Mouse (Mus musculus): ENCODE measurements around the gene Prss54. TPM values are rescaled to one million over a fixed set of nuclear protein-coding genes. Genes with fewer than 3 reads are reported as not detected.

Gene Prss54
- polyA plus RNA-seq, 1 experiment: 0.79 TPM

GRCm38 (mm10) chr8:95539487-95539886 lies 36.7 kb downstream of the Prss54 start:
- TF ChIP-seq GATA1 (IDR thresholded peaks at IDR 0.05; ENCODE audit: borderline replicate concordance, low read length) (no peak), FLI1 (IDR thresholded peaks at IDR 0.05; ENCODE audit: low read length) (no peak)
- Histone ChIP-seq H3K9me3 (peaks cover 21% of the 10 kb centered on the region), H3K4me1 (no peaks in the 10 kb centered on the region), H3K27me3 (replicated peaks) (peaks cover 10% of the 10 kb centered on the region), H3K4me3 (replicated peaks) (no peak overlapping the region), H3K36me3 (replicated peaks; ENCODE audit: low read length) (no peaks in the 10 kb centered on the region)

GRCm38 (mm10) chr8:95533584-95534387 lies 42.4 kb downstream of the Prss54 start, which contains the start of gene Ccdc113:
TSS of gene Ccdc113 (plus strand) at chr8:95534085.
- Histone ChIP-seq H3K36me3 (replicated peaks; ENCODE audit: low read length) (no peaks in the 10 kb centered on the region), H3K4me3 (replicated peaks) (peak within 1 kb of the TSS; percentile 83), H3K9me3 (peaks cover 6% of the 10 kb centered on the region), H3K27me3 (replicated peaks) (peaks cover 21% of the 10 kb centered on the region), H3K4me1 (peaks cover 8% of the 10 kb centered on the region)
- no peak for TF ChIP-seq FLI1 (IDR thresholded peaks at IDR 0.05; ENCODE audit: low read length)
- TF ChIP-seq GATA1 (IDR thresholded peaks at IDR 0.05; ENCODE audit: borderline replicate concordance, low read length): no peak

DNA sequence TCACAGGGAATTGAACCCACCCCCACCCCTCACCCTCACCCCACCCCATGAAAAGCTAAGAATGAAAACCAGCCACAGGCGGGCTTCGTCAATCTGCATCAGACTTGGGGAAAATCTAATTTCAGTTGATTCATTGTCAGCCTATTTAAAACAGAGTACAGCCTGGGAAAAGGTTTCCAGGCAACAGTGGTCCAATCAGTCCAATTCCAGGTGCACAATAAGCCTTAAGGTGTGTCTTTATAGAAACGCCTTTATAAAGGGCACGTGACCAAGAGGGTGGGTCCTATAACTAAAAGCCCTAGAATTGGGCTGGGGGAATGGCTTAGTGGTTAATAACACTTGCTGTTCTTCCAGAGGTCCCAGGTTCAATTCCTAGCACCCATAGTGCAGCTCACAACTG lies 43.9 kb downstream of the Prss54 start:
- TF ChIP-seq FLI1 (IDR thresholded peaks at IDR 0.05; ENCODE audit: low read length) (no peak), GATA1 (IDR thresholded peaks at IDR 0.05; ENCODE audit: borderline replicate concordance, low read length) (no peak)
- Histone ChIP-seq H3K4me1 (peaks cover 8% of the 10 kb centered on the region), H3K4me3 (replicated peaks) (no peak overlapping the region), H3K27me3 (replicated peaks) (peaks cover 23% of the 10 kb centered on the region), H3K9me3 (peaks cover 6% of the 10 kb centered on the region), H3K36me3 (replicated peaks; ENCODE audit: low read length) (no peaks in the 10 kb centered on the region)

DNA sequence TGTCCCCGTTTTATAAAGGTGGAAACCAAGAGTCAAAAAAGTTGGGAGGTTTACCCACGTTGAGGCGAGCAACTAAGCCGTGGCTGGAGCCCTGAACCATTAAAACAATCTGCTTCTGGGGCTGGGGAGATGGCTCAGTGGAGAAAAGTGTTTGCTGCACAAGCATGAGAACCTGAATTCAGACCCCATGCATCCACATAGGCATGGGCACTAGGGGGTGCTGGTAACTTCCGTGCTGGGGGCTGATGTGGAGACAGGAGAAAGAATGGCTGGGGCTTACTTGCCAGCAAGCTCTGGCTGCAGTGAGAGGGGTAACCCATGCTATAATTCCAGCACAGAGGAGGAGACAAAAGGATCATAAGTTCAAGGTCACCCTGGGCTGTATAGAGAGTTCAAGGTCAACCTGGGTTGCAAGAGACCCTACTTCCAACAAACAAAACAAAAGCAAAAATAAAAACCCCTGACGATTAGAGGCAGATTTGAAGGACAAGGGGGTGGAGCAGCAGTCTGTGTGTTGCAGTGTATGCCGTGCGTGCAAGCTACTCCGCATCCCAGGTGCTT lies 47.3 kb downstream of the Prss54 start:
- Histone ChIP-seq H3K9me3 (no peaks in the 10 kb centered on the region), H3K4me1 (peaks cover 3% of the 10 kb centered on the region), H3K4me3 (replicated peaks) (no peak overlapping the region), H3K36me3 (replicated peaks; ENCODE audit: low read length) (no peaks in the 10 kb centered on the region), H3K27me3 (replicated peaks) (peaks cover 26% of the 10 kb centered on the region)
- TF ChIP-seq GATA1 (IDR thresholded peaks at IDR 0.05; ENCODE audit: borderline replicate concordance, low read length): no peak
- no peak for TF ChIP-seq FLI1 (IDR thresholded peaks at IDR 0.05; ENCODE audit: low read length)

GRCm38 (mm10) chr8:95528194-95528593 lies 47.9 kb downstream of the Prss54 start:
- no peaks in the 10 kb centered on the region for H3K4me1 ChIP-seq
- H3K4me3 ChIP-seq (replicated peaks): no peak overlapping the region
- no peak for TF ChIP-seq FLI1 (IDR thresholded peaks at IDR 0.05; ENCODE audit: low read length)
- no peak for TF ChIP-seq GATA1 (IDR thresholded peaks at IDR 0.05; ENCODE audit: borderline replicate concordance, low read length)
- H3K36me3 ChIP-seq (replicated peaks; ENCODE audit: low read length): no peaks in the 10 kb centered on the region
- no peaks in the 10 kb centered on the region for H3K9me3 ChIP-seq
- peaks cover 24% of the 10 kb centered on the region for H3K27me3 ChIP-seq (replicated peaks)

GRCm38 (mm10) chr8:95523991-95524390 lies 52.1 kb downstream of the Prss54 start:
- Histone ChIP-seq H3K27me3 (replicated peaks) (peaks cover 18% of the 10 kb centered on the region), H3K36me3 (replicated peaks; ENCODE audit: low read length) (no peaks in the 10 kb centered on the region), H3K4me1 (no peaks in the 10 kb centered on the region), H3K4me3 (replicated peaks) (no peak overlapping the region), H3K9me3 (no peaks in the 10 kb centered on the region)
- no peak for TF ChIP-seq GATA1 (IDR thresholded peaks at IDR 0.05; ENCODE audit: borderline replicate concordance, low read length)
- no peak for TF ChIP-seq FLI1 (IDR thresholded peaks at IDR 0.05; ENCODE audit: low read length)

- peaks cover 2% of the 10 kb centered on the region for H3K27me3 ChIP-seq (replicated peaks)
- TF ChIP-seq GATA1 (IDR thresholded peaks at IDR 0.05; ENCODE audit: borderline replicate concordance, low read length) (no peak), FLI1 (IDR thresholded peaks at IDR 0.05; ENCODE audit: low read length) (no peak)
- no peak overlapping the region for H3K4me3 ChIP-seq (replicated peaks)
- no peaks in the 10 kb centered on the region for H3K9me3 ChIP-seq
- no peaks in the 10 kb centered on the region for H3K4me1 ChIP-seq
- H3K36me3 ChIP-seq (replicated peaks; ENCODE audit: low read length): no peaks in the 10 kb centered on the region
These were observed 59.2 kb downstream of the Prss54 start for GRCm38 (mm10) chr8:95516928-95517327.

GRCm38 (mm10) chr8:95513219-95513618 lies 62.9 kb downstream of the Prss54 start:
- no peaks in the 10 kb centered on the region for H3K9me3 ChIP-seq
- TF ChIP-seq FLI1 (IDR thresholded peaks at IDR 0.05; ENCODE audit: low read length) (no peak), GATA1 (IDR thresholded peaks at IDR 0.05; ENCODE audit: borderline replicate concordance, low read length) (no peak)

DNA sequence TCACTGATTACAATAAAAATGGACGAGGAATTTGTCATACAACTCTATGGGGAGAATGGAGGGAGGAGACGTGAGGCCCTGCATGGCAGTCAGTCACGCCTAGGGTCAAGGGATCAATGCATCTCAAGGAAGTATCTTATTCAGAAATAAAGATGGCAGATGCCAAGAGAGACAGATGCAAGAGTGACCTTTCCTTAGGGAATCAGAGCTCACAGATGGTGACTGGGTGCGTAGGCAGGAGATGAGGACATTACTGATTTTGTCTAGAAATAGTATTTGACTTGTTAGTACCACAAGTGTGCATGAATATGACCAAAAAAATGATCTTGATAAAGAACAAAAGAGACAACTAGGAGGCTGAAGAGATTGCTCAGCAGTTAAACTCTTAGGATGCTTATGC lies 63.9 kb downstream of the Prss54 start:
- H3K36me3 ChIP-seq (replicated peaks; ENCODE audit: low read length): no peaks in the 10 kb centered on the region
- no peak overlapping the region for H3K4me3 ChIP-seq (replicated peaks)
- H3K4me1 ChIP-seq: no peaks in the 10 kb centered on the region
- peaks cover 9% of the 10 kb centered on the region for H3K27me3 ChIP-seq (replicated peaks)
- TF ChIP-seq FLI1 (IDR thresholded peaks at IDR 0.05; ENCODE audit: low read length): no peak
- TF ChIP-seq GATA1 (IDR thresholded peaks at IDR 0.05; ENCODE audit: borderline replicate concordance, low read length): no peak
- H3K9me3 ChIP-seq: no peaks in the 10 kb centered on the region

More at GRCm38 (mm10) chr8:95513219-95513618, 62.9 kb downstream of the Prss54 start:
- H3K4me3 ChIP-seq (replicated peaks): no peak overlapping the region
- H3K4me1 ChIP-seq: no peaks in the 10 kb centered on the region
- no peaks in the 10 kb centered on the region for H3K36me3 ChIP-seq (replicated peaks; ENCODE audit: low read length)
- H3K27me3 ChIP-seq (replicated peaks): peaks cover 9% of the 10 kb centered on the region

Other genes with a start within 250 kb of the Prss54 start
- gene Zfp319, start 244.4 kb downstream of the Prss54 start, polyA plus RNA-seq (2012; ENCODE audit: insufficient read depth, low replicate concordance): 4.3 and 8.2 TPM in 2 replicates
- 14.1 and 29.0 TPM in 2 replicates for gene Usb1, start 244.1 kb downstream of the Prss54 start, polyA plus RNA-seq (2012; ENCODE audit: insufficient read depth, low replicate concordance)
- gene Mmp15, start 224.1 kb downstream of the Prss54 start, polyA plus RNA-seq (2012; ENCODE audit: insufficient read depth, low replicate concordance): 0.27 TPM in 1 of 2 replicates, not detected in the other
- gene Cfap20, start 141.5 kb downstream of the Prss54 start, polyA plus RNA-seq (2012; ENCODE audit: insufficient read depth, low replicate concordance): 12.7 and 20.4 TPM in 2 replicates
- 6.6 and 7.8 TPM in 2 replicates for gene Csnk2a2, start 86.3 kb downstream of the Prss54 start, polyA plus RNA-seq (2012; ENCODE audit: insufficient read depth, low replicate concordance)
- gene Ccdc113, start 42.3 kb downstream of the Prss54 start, polyA plus RNA-seq (2012; ENCODE audit: insufficient read depth, low replicate concordance): not detected in 2 replicates
- gene Gins3, start 57.1 kb upstream of the Prss54 start, polyA plus RNA-seq (2012; ENCODE audit: insufficient read depth, low replicate concordance): 0.44 and 4.1 TPM in 2 replicates
- 30.6 and 36.1 TPM in 2 replicates for gene Ndrg4, start 100.6 kb upstream of the Prss54 start, polyA plus RNA-seq (2012; ENCODE audit: insufficient read depth, low replicate concordance)
- 2.0 and 3.7 TPM in 2 replicates for gene Setd6, start 139.5 kb upstream of the Prss54 start, polyA plus RNA-seq (2012; ENCODE audit: insufficient read depth, low replicate concordance)
- 1.4 and 2.1 TPM in 2 replicates for gene Cnot1, start 231.1 kb upstream of the Prss54 start, polyA plus RNA-seq (2012; ENCODE audit: insufficient read depth, low replicate concordance)
- 13.8 and 55.0 TPM in 2 replicates for gene Sap18b, start 249.0 kb upstream of the Prss54 start, polyA plus RNA-seq (2012; ENCODE audit: insufficient read depth, low replicate concordance)

All from megakaryocyte, embryonic 14.5 days (primary cell).